Mouse (Mus musculus): ENCODE results near the gene Zswim4. TPM values are rescaled to one million over a fixed set of nuclear protein-coding genes. Genes with fewer than 3 reads are reported as not detected.
A peak's percentile ranks its signal among the peaks of the same experiment; 100 is the strongest.

Gene Zswim4
- polyA plus RNA-seq, 1 experiment from 2014 or later, result 7.9 TPM

- WGBS, result 2% methylated on average over 86 of the region's 87 CpGs
- Histone ChIP-seq H3K27ac (ENCODE audit: low read depth, low read length) (peak overlapping the region; percentile 73), H3K4me3 (ENCODE audit: low read depth, low read length) (peak overlapping the region; percentile 69), H3K36me3 (ENCODE audit: control insufficient read depth, insufficient read depth, low read length) (no peaks in the 10 kb centered on the region), H3K27me3 (replicated peaks; ENCODE audit: control insufficient read depth, insufficient read depth, low read length) (peaks cover 25% of the 10 kb centered on the region), H3K9me3 (ENCODE audit: control insufficient read depth, low read length) (no peaks in the 10 kb centered on the region), H3K4me2 (peak overlapping the region; percentile 91), H3K9ac (ENCODE audit: low read depth, low read length) (peak overlapping the region; percentile 82), H3K4me1 (replicated peaks; ENCODE audit: control insufficient read depth, insufficient read depth, low read length) (peaks cover 30% of the 10 kb centered on the region)
- DNase-seq (ENCODE audit: low spot score) (peak; percentile 61), ATAC-seq (replicated peaks; ENCODE audit: low FRiP score) (no peak)
Observed at GRCm38 (mm10) chr8:84183261-84184084, 53.4 kb downstream of the Zswim4 start.

- H3K27me3 ChIP-seq (replicated peaks; ENCODE audit: control insufficient read depth, insufficient read depth, low read length), result peaks cover 25% of the 10 kb centered on the region
- no peaks in the 10 kb centered on the region for H3K36me3 ChIP-seq (ENCODE audit: control insufficient read depth, insufficient read depth, low read length)
- peak overlapping the region; percentile 69 for H3K4me3 ChIP-seq (ENCODE audit: low read depth, low read length)
- DNase-seq (ENCODE audit: low spot score) (no peak), ATAC-seq (replicated peaks; ENCODE audit: low FRiP score) (no peak)
- H3K9ac ChIP-seq (ENCODE audit: low read depth, low read length), result peak overlapping the region; percentile 82
- 62% methylated on average over 4 of the region's 4 CpGs for WGBS
- no peak overlapping the region for H3K27ac ChIP-seq (ENCODE audit: low read depth, low read length)
- no peaks in the 10 kb centered on the region for H3K9me3 ChIP-seq (ENCODE audit: control insufficient read depth, low read length)
- H3K4me2 ChIP-seq, result peak overlapping the region; percentile 91
- H3K4me1 ChIP-seq (replicated peaks; ENCODE audit: control insufficient read depth, insufficient read depth, low read length), result peaks cover 30% of the 10 kb centered on the region
Observed at GRCm38 (mm10) chr8:84182833-84183232, 54.0 kb downstream of the Zswim4 start.

- peak; percentile 66 for ATAC-seq (replicated peaks; ENCODE audit: low FRiP score)
- peak; percentile 74 for DNase-seq (ENCODE audit: low spot score)
- peak overlapping the region; percentile 46 for H3K9ac ChIP-seq (ENCODE audit: low read depth, low read length)
- H3K27me3 ChIP-seq (replicated peaks; ENCODE audit: control insufficient read depth, insufficient read depth, low read length), result peaks cover 25% of the 10 kb centered on the region
- peak overlapping the region; percentile 24 for H3K4me3 ChIP-seq (ENCODE audit: low read depth, low read length)
- peaks cover 28% of the 10 kb centered on the region for H3K4me1 ChIP-seq (replicated peaks; ENCODE audit: control insufficient read depth, insufficient read depth, low read length)
- peak overlapping the region; percentile 51 for H3K27ac ChIP-seq (ENCODE audit: low read depth, low read length)
- H3K4me2 ChIP-seq, result peak overlapping the region; percentile 64
- H3K36me3 ChIP-seq (ENCODE audit: control insufficient read depth, insufficient read depth, low read length), result no peaks in the 10 kb centered on the region
- no peaks in the 10 kb centered on the region for H3K9me3 ChIP-seq (ENCODE audit: control insufficient read depth, low read length)
- 9% methylated on average over 16 of the region's 16 CpGs for WGBS
Observed at GRCm38 (mm10) chr8:84180530-84181190, 56.2 kb downstream of the Zswim4 start.

- H3K27me3 ChIP-seq (replicated peaks; ENCODE audit: control insufficient read depth, insufficient read depth, low read length), result peaks cover 25% of the 10 kb centered on the region
- 27% methylated on average over 4 of the region's 4 CpGs for WGBS
- no peak for DNase-seq (ENCODE audit: low spot score)
- H3K36me3 ChIP-seq (ENCODE audit: control insufficient read depth, insufficient read depth, low read length), result no peaks in the 10 kb centered on the region
- H3K4me1 ChIP-seq (replicated peaks; ENCODE audit: control insufficient read depth, insufficient read depth, low read length), result peaks cover 28% of the 10 kb centered on the region
- H3K4me3 ChIP-seq (ENCODE audit: low read depth, low read length), result peak overlapping the region; percentile 24; the same call in 1 of the 2 replicates
- peak overlapping the region; percentile 35 for H3K9ac ChIP-seq (ENCODE audit: low read depth, low read length)
- no peaks in the 10 kb centered on the region for H3K9me3 ChIP-seq (ENCODE audit: control insufficient read depth, low read length)
- no peak for ATAC-seq (replicated peaks; ENCODE audit: low FRiP score)
- H3K27ac ChIP-seq (ENCODE audit: low read depth, low read length), result peak overlapping the region; percentile 51
- H3K4me2 ChIP-seq, result peak overlapping the region; percentile 64
Observed at GRCm38 (mm10) chr8:84179946-84180345, 56.9 kb downstream of the Zswim4 start.

- no peaks in the 10 kb centered on the region for H3K36me3 ChIP-seq (ENCODE audit: control insufficient read depth, insufficient read depth, low read length)
- H3K4me3 ChIP-seq (ENCODE audit: low read depth, low read length), result no peak overlapping the region
- no peaks in the 10 kb centered on the region for H3K9me3 ChIP-seq (ENCODE audit: control insufficient read depth, low read length)
- no peak overlapping the region for H3K4me2 ChIP-seq
- WGBS, result 85% methylated on average over 8 of the region's 8 CpGs
- no peak overlapping the region for H3K27ac ChIP-seq (ENCODE audit: low read depth, low read length)
- no peak overlapping the region for H3K9ac ChIP-seq (ENCODE audit: low read depth, low read length)
- peaks cover 28% of the 10 kb centered on the region for H3K4me1 ChIP-seq (replicated peaks; ENCODE audit: control insufficient read depth, insufficient read depth, low read length)
- no peak for DNase-seq (ENCODE audit: low spot score)
- no peak for ATAC-seq (replicated peaks; ENCODE audit: low FRiP score)
- H3K27me3 ChIP-seq (replicated peaks; ENCODE audit: control insufficient read depth, insufficient read depth, low read length), result peaks cover 11% of the 10 kb centered on the region
Observed at GRCm38 (mm10) chr8:84178592-84178991, 58.3 kb downstream of the Zswim4 start.

- peaks cover 4% of the 10 kb centered on the region; the same call in 1 of the 2 replicates for H3K36me3 ChIP-seq (ENCODE audit: control insufficient read depth, insufficient read depth, low read length)
- H3K27ac ChIP-seq (ENCODE audit: low read depth, low read length), result no peak overlapping the region
- 79% methylated on average over 3 of the region's 3 CpGs for WGBS
- no peaks in the 10 kb centered on the region for H3K27me3 ChIP-seq (replicated peaks; ENCODE audit: control insufficient read depth, insufficient read depth, low read length)
- no peak overlapping the region for H3K4me2 ChIP-seq
- no peak overlapping the region for H3K4me3 ChIP-seq (ENCODE audit: low read depth, low read length)
- DNase-seq (ENCODE audit: low spot score), result no peak
- H3K9ac ChIP-seq (ENCODE audit: low read depth, low read length), result no peak overlapping the region
- H3K4me1 ChIP-seq (replicated peaks; ENCODE audit: control insufficient read depth, insufficient read depth, low read length), result peaks cover 24% of the 10 kb centered on the region
- H3K9me3 ChIP-seq (ENCODE audit: control insufficient read depth, low read length), result no peaks in the 10 kb centered on the region
- no peak for ATAC-seq (replicated peaks; ENCODE audit: low FRiP score)
Observed at GRCm38 (mm10) chr8:84177405-84177804, 59.5 kb downstream of the Zswim4 start.

GRCm38 (mm10) chr8:84176560-84176959 is 60.3 kb downstream of the Zswim4 start:
- peaks cover 22% of the 10 kb centered on the region for H3K4me1 ChIP-seq (replicated peaks; ENCODE audit: control insufficient read depth, insufficient read depth, low read length)
- H3K4me2 ChIP-seq, result no peak overlapping the region
- DNase-seq (ENCODE audit: low spot score) (no peak), ATAC-seq (replicated peaks; ENCODE audit: low FRiP score) (no peak)
- 9% methylated on average over 3 of the region's 3 CpGs for WGBS
- no peaks in the 10 kb centered on the region for H3K27me3 ChIP-seq (replicated peaks; ENCODE audit: control insufficient read depth, insufficient read depth, low read length)
- no peak overlapping the region for H3K27ac ChIP-seq (ENCODE audit: low read depth, low read length)
- no peak overlapping the region for H3K9ac ChIP-seq (ENCODE audit: low read depth, low read length)
- no peaks in the 10 kb centered on the region for H3K9me3 ChIP-seq (ENCODE audit: control insufficient read depth, low read length)
- no peak overlapping the region for H3K4me3 ChIP-seq (ENCODE audit: low read depth, low read length)
- peaks cover 10% of the 10 kb centered on the region; the same call in 1 of the 2 replicates for H3K36me3 ChIP-seq (ENCODE audit: control insufficient read depth, insufficient read depth, low read length)

GRCm38 (mm10) chr8:84173861-84174260 is 63.0 kb downstream of the Zswim4 start:
- WGBS, result 77% methylated on average over 6 of the region's 6 CpGs
- Histone ChIP-seq H3K9ac (ENCODE audit: low read depth, low read length) (no peak overlapping the region), H3K4me1 (replicated peaks; ENCODE audit: control insufficient read depth, insufficient read depth, low read length) (0 out of 2 replicates have a peak, but pooled peaks cover 3% of the 10 kb centered on the region), H3K4me2 (no peak overlapping the region), H3K27ac (ENCODE audit: low read depth, low read length) (no peak overlapping the region), H3K36me3 (ENCODE audit: control insufficient read depth, insufficient read depth, low read length) (peaks cover 10% of the 10 kb centered on the region; the same call in 1 of the 2 replicates), H3K27me3 (replicated peaks; ENCODE audit: control insufficient read depth, insufficient read depth, low read length) (no peaks in the 10 kb centered on the region), H3K4me3 (ENCODE audit: low read depth, low read length) (0 out of 2 replicates have a peak overlapping the region, but pooled peaks have one; percentile 7), H3K9me3 (ENCODE audit: control insufficient read depth, low read length) (no peaks in the 10 kb centered on the region)
- no peak for ATAC-seq (replicated peaks; ENCODE audit: low FRiP score)
- DNase-seq (ENCODE audit: low spot score), result no peak

Measured in liver, embryonic 11.5 days (tissue).